Comparison of ENCODE assay signal across 1 mouse cellular context in the genomic region with DNA sequence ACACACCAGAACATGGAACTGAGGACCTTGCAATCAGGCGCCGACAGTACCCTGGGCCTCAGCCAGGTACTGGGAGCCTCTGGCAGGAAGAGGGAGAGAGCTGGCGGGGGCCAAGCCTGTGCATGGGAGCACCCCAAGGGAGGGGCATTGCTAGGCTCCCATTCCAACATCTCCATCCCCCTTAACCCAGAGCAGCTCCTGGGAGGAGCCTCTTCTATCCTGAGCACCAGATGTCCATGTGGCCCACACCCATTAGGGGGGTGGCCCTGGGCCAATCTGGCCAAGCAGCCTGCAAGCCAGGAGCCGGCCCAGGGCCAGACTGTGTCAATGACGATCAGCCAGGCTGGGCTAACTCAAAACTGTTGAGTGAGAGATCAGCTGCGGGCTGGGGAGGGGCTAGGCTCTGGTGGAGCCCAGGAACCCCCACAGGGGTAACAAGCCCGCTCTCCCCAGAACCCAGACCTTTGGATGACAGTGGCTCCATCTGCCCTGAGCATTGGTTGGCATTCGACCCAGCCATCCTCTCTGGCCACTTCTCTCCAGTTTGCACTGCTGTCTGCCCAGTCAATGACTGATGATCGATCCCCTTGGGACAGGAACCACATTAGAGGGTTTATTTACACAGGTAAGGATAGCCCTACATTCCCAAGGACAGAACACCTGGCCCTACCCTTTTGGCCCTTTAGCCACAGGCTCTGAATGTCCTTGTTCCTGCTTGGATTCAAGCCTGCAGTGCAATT.
TF ChIP-seq lines count a peak whose summit lies in the region.

No protein-coding gene starts in this region.

TF ChIP-seq in ES-E14, 5 proteins besides CTCF, POLR2A, EP300 and RAD21 (continued from another document):
- no peak for TF ChIP-seq MAFK (IDR thresholded peaks at IDR 0.05; ENCODE audit: insufficient read depth, low read depth, low read length)
